Mouse (Mus musculus) hindbrain, embryonic 14.5 days (tissue): ENCODE measurements around the gene Zbtb41. TPM values are rescaled to one million over a fixed set of nuclear protein-coding genes. Genes with fewer than 3 reads are reported as not detected.
A peak's percentile ranks its signal among the peaks of the same experiment; 100 is the strongest.

Experiments
- ATAC-seq: fragments of 200-750 bp; cut with Nextera tagmentation; 2 replicates; pipeline ENCODE4 v1.8.0; 2017; ENCODE audit warnings: moderate number of reproducible peaks, mild to moderate bottlenecking, moderate TSS enrichment, moderate library complexity; ENCODE audit not compliant: low FRiP score
- DNase-seq: peaks from one replicate; pipeline ENCODE4 v3.0.0-alpha.2; 2015; ENCODE audit warnings: low spot score
- H3K27ac ChIP-seq: fragments of 300-500 bp; sonication (generic); 2 replicates; pipeline ENCODE4 v1.5.1; 2014; ENCODE audit warnings: mild to moderate bottlenecking, moderate library complexity
- H3K27me3 ChIP-seq: fragments of 300-500 bp; sonication (generic); 2 replicates; pipeline ENCODE4 v1.6.1; 2014; ENCODE audit warnings: mild to moderate bottlenecking, low read length, mixed read lengths; ENCODE audit not compliant: control insufficient read depth, insufficient read depth
- H3K36me3 ChIP-seq: fragments of 300-500 bp; sonication (generic); replicated peaks from 2 replicates; pipeline ENCODE4 v1.6.1; 2014; ENCODE audit not compliant: control insufficient read depth, insufficient read depth
- H3K4me1 ChIP-seq: fragments of 300-500 bp; sonication (generic); replicated peaks from 2 replicates; pipeline ENCODE4 v1.6.1; 2014; ENCODE audit warnings: antibody characterized with exemption, low read length, mixed read lengths; ENCODE audit not compliant: control insufficient read depth, insufficient read depth
- H3K4me2 ChIP-seq: fragments of 300-500 bp; sonication (generic); replicated peaks from 2 replicates; pipeline ENCODE4 v1.6.1; 2014; ENCODE audit warnings: mild to moderate bottlenecking, moderate library complexity
- H3K4me3 ChIP-seq: fragments of 300-500 bp; sonication (generic); replicated peaks from 2 replicates; pipeline ENCODE4 v1.5.1; 2014; ENCODE audit warnings: mild to moderate bottlenecking, low read length
- H3K9ac ChIP-seq: fragments of 300-500 bp; sonication (generic); 2 replicates; pipeline ENCODE4 v1.6.1; 2014
- H3K9me3 ChIP-seq: fragments of 300-500 bp; sonication (generic); 2 replicates; pipeline ENCODE4 v1.6.1; 2016; ENCODE audit warnings: low read length; ENCODE audit not compliant: control insufficient read depth
- WGBS: fragments of 180-500 bp; shearing (Covaris S2); extraction: QIAGEN DNeasy Blood & Tissue Kit; methylation state at CpG from one replicate; pipeline ENCODE4 v1.1.7; 2014; 5-methylcytosine and 5-hydroxymethylcytosine counted together
- polyA plus RNA-seq: library from polyadenylated mRNA; unstranded; fragments of >200 nt; fragmentation: Nextera tagmentation; extraction: Ambion mirVana; gene quantifications from 2 replicates; pipeline ENCODE4 v1.2.1, GENCODE M21; 2014

The Zbtb41 gene
- polyA plus RNA-seq, 1 experiment from 2014 or later: 25.5 TPM

DNA sequence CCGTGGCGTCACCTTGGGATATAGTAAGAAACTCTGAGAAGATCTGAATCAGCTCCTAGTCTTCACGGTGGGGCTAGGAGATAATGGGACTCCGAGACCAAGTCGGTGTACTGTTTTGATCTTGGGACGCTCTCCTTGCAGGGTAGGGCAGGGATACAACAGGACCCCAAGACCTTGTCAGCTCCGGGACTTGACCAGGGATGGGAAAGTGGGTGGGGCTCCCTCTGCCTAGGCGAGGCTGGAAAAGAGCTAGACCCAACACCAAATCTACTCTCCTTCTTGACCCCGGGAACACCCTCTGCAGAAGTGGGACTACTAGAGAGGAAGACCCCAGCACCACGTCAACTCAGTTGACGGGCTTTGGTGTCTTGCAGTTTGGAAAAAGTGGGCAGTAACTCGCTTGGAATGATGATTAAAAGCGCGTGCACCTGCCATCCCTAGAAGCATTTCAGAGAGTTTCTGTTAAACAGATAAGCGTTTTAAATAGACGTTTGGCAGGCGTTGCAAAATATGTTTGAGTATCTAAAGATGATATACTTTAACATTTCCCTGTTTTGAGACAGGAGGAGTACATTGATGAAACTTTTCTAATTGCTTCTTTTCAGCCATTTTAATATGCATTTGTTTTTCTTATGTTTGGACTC is 33.3 kb downstream of the Zbtb41 start:
- Histone ChIP-seq H3K27ac (no peak overlapping the region), H3K4me2 (peak overlapping the region; percentile 95), H3K4me3 (peak overlapping the region; percentile 71), H3K9me3 (no peaks in the 10 kb centered on the region), H3K27me3 (no peaks in the 10 kb centered on the region), H3K4me1 (peaks cover 9% of the 10 kb centered on the region; the same call in 1 of the 2 replicates), H3K36me3 (0 out of 2 replicates have a peak, but pooled peaks cover 5% of the 10 kb centered on the region), H3K9ac (peak overlapping the region; percentile 58)
- ATAC-seq (peak; percentile 38), DNase-seq (no peak)
- 3% methylated on average over 17 of the region's 17 CpGs for WGBS

DNA sequence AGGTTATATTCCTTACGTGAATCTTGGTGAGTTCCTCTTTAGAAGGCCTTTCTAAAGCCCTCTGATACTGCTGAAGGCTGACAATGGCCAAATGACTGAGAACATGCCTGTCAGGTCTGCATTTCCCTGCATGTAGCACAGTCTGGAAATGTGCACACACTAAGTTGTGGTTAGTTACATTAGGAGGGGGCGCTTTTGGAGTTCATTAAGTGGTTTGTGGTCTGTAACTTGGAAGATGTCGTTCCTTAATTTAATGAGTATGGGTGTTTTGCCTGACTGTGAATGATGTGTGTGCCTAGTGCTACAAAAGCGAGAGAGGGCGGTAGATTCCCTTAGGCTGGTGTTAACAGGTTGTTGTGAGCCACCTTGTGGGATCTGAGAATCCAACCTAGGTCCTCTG is 38.7 kb downstream of the Zbtb41 start:
- Histone ChIP-seq H3K36me3 (no peaks in the 10 kb centered on the region), H3K27me3 (no peaks in the 10 kb centered on the region), H3K27ac (no peak overlapping the region), H3K9me3 (no peaks in the 10 kb centered on the region), H3K9ac (no peak overlapping the region), H3K4me2 (no peak overlapping the region), H3K4me1 (no peaks in the 10 kb centered on the region), H3K4me3 (no peak overlapping the region)
- DNase-seq (no peak), ATAC-seq (no peak)
- WGBS: 79% methylated on average over 5 of the region's 5 CpGs

DNA sequence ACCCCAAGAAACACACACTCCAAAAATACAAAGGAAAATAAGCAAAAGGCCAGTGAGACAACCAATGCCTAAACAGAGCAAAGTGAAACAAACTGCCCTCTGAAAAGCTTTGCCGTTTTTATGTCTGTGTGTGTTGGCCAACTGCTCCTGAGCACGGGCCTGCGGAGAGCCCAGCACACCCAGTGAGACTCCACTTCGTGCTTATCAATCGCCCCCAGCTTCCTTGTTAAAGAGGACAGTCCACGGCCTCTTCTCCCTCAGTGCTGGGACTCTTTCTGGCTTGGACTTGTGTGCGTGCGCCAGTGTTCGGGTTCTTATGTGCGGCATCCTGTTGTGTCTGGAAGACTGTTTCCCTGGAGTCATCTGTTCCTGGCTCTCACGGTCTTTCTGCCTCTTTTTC is 43.8 kb downstream of the Zbtb41 start:
- Histone ChIP-seq H3K4me1 (no peaks in the 10 kb centered on the region), H3K4me2 (no peak overlapping the region), H3K27ac (no peak overlapping the region), H3K4me3 (no peak overlapping the region), H3K27me3 (no peaks in the 10 kb centered on the region), H3K9me3 (no peaks in the 10 kb centered on the region), H3K36me3 (0 out of 2 replicates have a peak, but pooled peaks cover 3% of the 10 kb centered on the region), H3K9ac (no peak overlapping the region)
- ATAC-seq (no peak), DNase-seq (no peak)
- WGBS: 91% methylated on average over 11 of the region's 11 CpGs

DNA sequence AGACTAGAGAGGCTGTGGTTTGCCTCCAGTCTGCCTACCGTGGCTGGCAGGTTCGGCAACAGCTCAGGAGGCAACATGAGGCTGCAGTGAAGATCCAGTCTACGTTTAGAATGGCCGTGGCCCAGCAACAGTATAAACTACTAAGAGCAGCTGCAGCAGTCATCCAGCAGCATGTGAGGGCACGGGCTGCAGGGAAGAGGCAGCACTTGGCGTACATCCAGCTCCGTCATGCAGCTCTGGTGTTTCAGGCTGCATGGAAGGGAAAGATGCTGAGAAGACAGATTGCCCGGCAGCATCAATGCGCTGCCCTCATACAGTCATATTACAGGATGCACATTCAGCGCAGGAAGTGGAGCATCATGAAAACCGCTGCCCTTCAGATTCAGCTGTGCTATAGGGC is 56.8 kb downstream of the Zbtb41 start:
- ATAC-seq (no peak), DNase-seq (peak; percentile 27)
- no peaks in the 10 kb centered on the region for H3K9me3 ChIP-seq
- H3K27ac ChIP-seq: no peak overlapping the region
- H3K9ac ChIP-seq: no peak overlapping the region
- H3K36me3 ChIP-seq: peaks cover 11% of the 10 kb centered on the region
- H3K4me2 ChIP-seq: no peak overlapping the region
- 89% methylated on average over 11 of the region's 11 CpGs for WGBS
- no peaks in the 10 kb centered on the region for H3K4me1 ChIP-seq
- H3K4me3 ChIP-seq: no peak overlapping the region
- H3K27me3 ChIP-seq: no peaks in the 10 kb centered on the region

DNA sequence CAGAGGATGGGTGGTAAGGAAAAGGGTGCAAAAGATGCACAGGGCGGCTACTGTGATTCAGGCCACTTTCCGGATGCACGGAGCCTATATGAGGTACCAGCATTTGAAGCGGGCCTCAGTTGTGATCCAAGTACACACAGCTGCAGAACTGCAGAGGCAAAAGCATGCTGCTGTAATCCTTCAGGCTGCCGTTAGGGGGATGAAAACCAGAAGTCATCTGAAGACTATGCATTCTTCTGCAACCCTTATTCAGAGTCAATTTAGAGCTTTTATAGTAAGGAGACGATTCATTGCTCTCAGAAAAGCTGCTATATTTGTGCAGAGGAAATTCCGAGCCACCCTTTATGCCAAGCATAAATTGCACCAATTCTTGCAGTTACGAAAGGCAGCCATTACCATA is 58.2 kb downstream of the Zbtb41 start:
- Histone ChIP-seq H3K4me1 (no peaks in the 10 kb centered on the region), H3K9me3 (no peaks in the 10 kb centered on the region), H3K27me3 (no peaks in the 10 kb centered on the region), H3K4me3 (no peak overlapping the region), H3K36me3 (peaks cover 4% of the 10 kb centered on the region), H3K27ac (no peak overlapping the region), H3K9ac (no peak overlapping the region), H3K4me2 (no peak overlapping the region)
- 92% methylated on average over 8 of the region's 8 CpGs for WGBS
- ATAC-seq (no peak), DNase-seq (no peak)

DNA sequence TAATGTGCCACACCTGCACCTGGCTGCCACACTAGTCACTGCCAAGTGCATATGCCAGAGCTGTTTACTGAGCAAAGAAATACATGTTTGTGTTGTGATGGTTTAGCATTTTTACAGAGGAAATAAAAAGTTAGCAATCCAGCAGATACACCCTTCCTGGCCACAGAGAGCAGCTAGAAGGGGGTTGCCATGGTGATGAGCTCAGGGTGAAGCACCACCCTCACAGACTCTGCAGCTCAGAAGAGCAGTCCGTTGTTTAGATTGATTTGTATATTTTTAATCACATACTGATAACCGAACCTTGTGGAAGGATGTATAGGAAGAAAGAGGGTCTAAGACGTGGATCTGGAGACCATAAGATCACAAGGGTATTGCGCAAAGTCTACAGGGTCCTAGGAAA is 59.1 kb downstream of the Zbtb41 start:
- WGBS: 88% methylated on average over 4 of the region's 4 CpGs

DNA sequence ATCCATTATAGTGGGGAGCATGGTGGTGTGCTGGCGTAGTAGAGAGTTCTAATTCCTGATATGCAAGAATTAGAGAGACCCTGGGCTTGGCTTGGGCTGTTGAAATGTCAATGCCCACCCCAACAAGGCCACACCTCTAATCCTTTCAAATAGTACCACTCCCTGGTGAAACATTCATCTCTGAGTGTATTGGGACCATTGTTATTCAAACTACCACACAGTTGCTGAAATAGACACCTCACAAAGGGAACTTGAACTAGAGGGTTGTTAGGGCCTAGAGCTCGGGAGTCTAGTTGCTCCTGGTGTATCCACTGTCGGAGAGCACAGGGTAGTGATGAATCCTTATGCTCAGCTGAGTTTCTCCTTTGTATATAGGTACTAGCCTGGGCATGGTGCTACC is 72.5 kb downstream of the Zbtb41 start:
- no peak overlapping the region for H3K27ac ChIP-seq
- H3K4me1 ChIP-seq: no peaks in the 10 kb centered on the region
- 68% methylated on average over 3 of the region's 3 CpGs for WGBS
- no peak for ATAC-seq
- H3K9me3 ChIP-seq: no peaks in the 10 kb centered on the region
- H3K9ac ChIP-seq: no peak overlapping the region
- peaks cover 7% of the 10 kb centered on the region; the same call in 1 of the 2 replicates for H3K36me3 ChIP-seq
- DNase-seq: no peak
- no peak overlapping the region for H3K4me3 ChIP-seq
- no peak overlapping the region for H3K4me2 ChIP-seq
- H3K27me3 ChIP-seq: no peaks in the 10 kb centered on the region

More for the DNA sequence above, 59.1 kb downstream of the Zbtb41 start:
- Histone ChIP-seq H3K9ac (no peak overlapping the region), H3K4me3 (no peak overlapping the region), H3K4me1 (no peaks in the 10 kb centered on the region), H3K27ac (no peak overlapping the region), H3K4me2 (no peak overlapping the region), H3K36me3 (peaks cover 4% of the 10 kb centered on the region), H3K27me3 (no peaks in the 10 kb centered on the region), H3K9me3 (no peaks in the 10 kb centered on the region)
- ATAC-seq (no peak), DNase-seq (no peak)

DNA sequence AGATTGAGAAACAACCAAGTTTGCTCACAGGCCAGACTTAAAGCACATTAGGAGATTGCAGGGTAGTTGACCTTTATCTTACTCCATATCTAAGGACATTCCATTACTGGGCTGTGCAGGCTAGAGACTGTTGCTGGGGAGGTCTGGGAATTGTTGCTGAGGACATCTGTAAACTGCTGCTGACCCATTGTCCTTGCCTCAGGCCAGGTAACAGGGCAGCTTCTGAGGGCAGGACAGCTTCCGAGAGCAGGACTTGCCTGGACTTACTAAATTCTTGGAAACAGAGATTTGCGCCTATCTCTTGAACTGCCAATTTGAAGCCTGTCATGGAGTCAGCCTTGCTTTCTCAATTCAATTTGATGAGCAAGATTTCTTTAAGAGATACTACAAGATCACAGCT is 73.3 kb downstream of the Zbtb41 start:
- Histone ChIP-seq H3K9me3 (no peaks in the 10 kb centered on the region), H3K27me3 (no peaks in the 10 kb centered on the region), H3K9ac (no peak overlapping the region), H3K36me3 (no peaks in the 10 kb centered on the region), H3K27ac (no peak overlapping the region), H3K4me2 (no peak overlapping the region), H3K4me3 (no peak overlapping the region), H3K4me1 (no peaks in the 10 kb centered on the region)
- ATAC-seq: no peak
- DNase-seq: no peak
- 91% methylated on average over 2 of the region's 2 CpGs for WGBS

DNA sequence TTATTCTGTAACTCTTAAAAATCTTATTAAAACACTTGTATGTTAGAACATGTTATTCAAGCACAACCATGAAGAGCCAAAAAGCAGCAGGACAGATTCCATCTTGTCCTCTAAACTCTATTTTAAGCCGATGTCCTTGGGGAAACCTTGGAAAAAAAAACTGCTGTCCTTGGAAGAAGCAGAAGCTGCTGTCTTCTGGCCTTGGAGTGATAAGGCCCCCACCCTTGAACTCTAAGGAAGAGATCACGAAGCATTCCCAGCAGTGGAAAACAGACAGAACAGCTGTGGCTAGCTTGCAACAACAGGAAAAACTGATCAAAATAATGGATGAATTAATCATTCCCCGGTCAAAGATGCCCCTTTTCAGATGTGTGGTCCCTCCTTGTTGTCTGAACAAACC is 74.1 kb downstream of the Zbtb41 start:
- Histone ChIP-seq H3K27ac (no peak overlapping the region), H3K4me1 (no peaks in the 10 kb centered on the region), H3K36me3 (no peaks in the 10 kb centered on the region), H3K4me2 (no peak overlapping the region), H3K27me3 (no peaks in the 10 kb centered on the region), H3K9ac (no peak overlapping the region), H3K4me3 (no peak overlapping the region), H3K9me3 (no peaks in the 10 kb centered on the region)
- DNase-seq (no peak), ATAC-seq (no peak)
- WGBS: 89% methylated on average over 3 of the region's 3 CpGs

DNA sequence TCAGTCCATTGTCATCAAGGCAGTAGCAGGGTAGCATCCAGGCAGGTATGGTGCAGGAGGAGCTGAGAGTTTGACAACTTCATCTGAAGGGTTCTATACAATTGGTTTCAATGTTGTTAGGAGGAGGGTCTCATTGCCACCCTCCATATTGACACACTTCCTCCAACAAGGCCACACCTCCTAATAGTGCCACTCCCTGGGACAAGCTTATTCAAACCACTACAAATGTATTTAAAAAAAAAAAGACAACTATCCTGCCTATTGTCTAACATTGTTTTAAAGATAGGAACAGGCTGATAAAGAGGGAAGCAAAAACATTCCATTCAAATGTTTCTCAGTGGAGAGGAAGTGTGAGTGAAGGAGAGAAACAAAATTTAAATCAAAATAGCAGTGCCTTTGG is 77.7 kb downstream of the Zbtb41 start:
- Histone ChIP-seq H3K4me2 (no peak overlapping the region), H3K27ac (no peak overlapping the region), H3K36me3 (no peaks in the 10 kb centered on the region), H3K9ac (no peak overlapping the region), H3K9me3 (no peaks in the 10 kb centered on the region), H3K4me3 (no peak overlapping the region), H3K4me1 (no peaks in the 10 kb centered on the region), H3K27me3 (no peaks in the 10 kb centered on the region)
- ATAC-seq: no peak
- DNase-seq: no peak
